Mouse (Mus musculus) liver, embryonic 12.5 days (tissue): ENCODE data around the gene Olfr140. TPM values are rescaled to one million over a fixed set of nuclear protein-coding genes. Genes with fewer than 3 reads are reported as not detected.

ENCODE experiments used
- ATAC-seq: fragments of 200-750 bp; cut with Nextera tagmentation; 2 replicates; pipeline ENCODE4 v1.8.0; 2017; ENCODE audit warnings: moderate number of reproducible peaks, mild to moderate bottlenecking, moderate library complexity
- H3K27ac ChIP-seq: fragments of 300-500 bp; sonication (generic); 2 replicates; pipeline ENCODE4 v1.5.1; 2016; ENCODE audit warnings: mild to moderate bottlenecking
- H3K27me3 ChIP-seq: fragments of 300-500 bp; sonication (generic); replicated peaks from 2 replicates; pipeline ENCODE4 v1.6.1; 2016; ENCODE audit warnings: mild to moderate bottlenecking, moderate library complexity
- H3K36me3 ChIP-seq: fragments of 300-500 bp; sonication (generic); 2 replicates; pipeline ENCODE4 v1.6.1; 2016; ENCODE audit warnings: mild to moderate bottlenecking, moderate library complexity
- H3K4me1 ChIP-seq: fragments of 300-500 bp; sonication (generic); 2 replicates; pipeline ENCODE4 v1.6.1; 2016
- H3K4me2 ChIP-seq: fragments of 300-500 bp; sonication (generic); 2 replicates; pipeline ENCODE4 v1.6.1; 2016; ENCODE audit warnings: mild to moderate bottlenecking, moderate library complexity
- H3K4me3 ChIP-seq: fragments of 300-500 bp; sonication (generic); 2 replicates; pipeline ENCODE4 v1.5.1; 2016; ENCODE audit warnings: mild to moderate bottlenecking, moderate library complexity
- H3K9ac ChIP-seq: fragments of 300-500 bp; sonication (generic); 2 replicates; pipeline ENCODE4 v1.6.1; 2016; ENCODE audit warnings: mild to moderate bottlenecking, moderate library complexity
- H3K9me3 ChIP-seq: fragments of 300-500 bp; sonication (generic); replicated peaks from 2 replicates; pipeline ENCODE4 v1.6.1; 2016; ENCODE audit warnings: mild to moderate bottlenecking, moderate library complexity
- WGBS: fragments of 180-500 bp; shearing (Covaris S2); methylation state at CpG from one replicate; pipeline ENCODE4 v1.1.7; 2016; ENCODE audit not compliant: insufficient replicate concordance; 5-methylcytosine and 5-hydroxymethylcytosine counted together
- polyA plus RNA-seq: library from polyadenylated mRNA; unstranded; fragments of >200 nt; fragmentation: Nextera tagmentation; extraction: Ambion mirVana; gene quantifications from 2 replicates; pipeline ENCODE4 v1.2.1, GENCODE M21; 2016

Gene Olfr140
- not detected in 2 replicates for polyA plus RNA-seq

- Histone ChIP-seq H3K27me3 (no peaks in the 10 kb centered on the region), H3K36me3 (no peaks in the 10 kb centered on the region), H3K4me3 (no peak within 1 kb of the TSS), H3K27ac (no peak within 1 kb of the TSS), H3K4me1 (no peaks in the 10 kb centered on the region), H3K9ac (no peak within 1 kb of the TSS), H3K9me3 (no peaks in the 10 kb centered on the region), H3K4me2 (no peak within 1 kb of the TSS)
- no peak for ATAC-seq
Observed at GRCm38 (mm10) chr2:90063494-90063893, at the start of gene Olfr140. Olfr140 (minus strand) TSS chr2:90063594.

- H3K27ac ChIP-seq: no peak overlapping the region
- no peak for ATAC-seq
- 47% methylated on average over 2 of the region's 2 CpGs for WGBS
Observed at GRCm38 (mm10) chr2:90070065-90070464, 6.7 kb upstream of the Olfr140 start.

GRCm38 (mm10) chr2:90035037-90035436, 28.4 kb downstream of the Olfr140 start, which contains the start of gene Olfr1265:
Olfr1265 (plus strand) TSS chr2:90035337.
- Histone ChIP-seq H3K4me2 (no peak within 1 kb of the TSS), H3K9me3 (no peaks in the 10 kb centered on the region), H3K27me3 (no peaks in the 10 kb centered on the region), H3K9ac (no peak within 1 kb of the TSS), H3K4me3 (no peak within 1 kb of the TSS), H3K4me1 (no peaks in the 10 kb centered on the region), H3K27ac (no peak within 1 kb of the TSS), H3K36me3 (no peaks in the 10 kb centered on the region)
- ATAC-seq: no peak

More at GRCm38 (mm10) chr2:90070065-90070464, 6.7 kb upstream of the Olfr140 start:
- H3K9ac ChIP-seq: no peak overlapping the region
- no peaks in the 10 kb centered on the region for H3K4me1 ChIP-seq
- H3K9me3 ChIP-seq: no peaks in the 10 kb centered on the region
- H3K4me3 ChIP-seq: no peak overlapping the region
- H3K4me2 ChIP-seq: no peak overlapping the region
- no peaks in the 10 kb centered on the region for H3K36me3 ChIP-seq
- no peaks in the 10 kb centered on the region for H3K27me3 ChIP-seq

- Histone ChIP-seq H3K4me2 (no peak within 1 kb of the TSS), H3K27ac (no peak within 1 kb of the TSS), H3K4me3 (no peak within 1 kb of the TSS), H3K36me3 (no peaks in the 10 kb centered on the region), H3K4me1 (no peaks in the 10 kb centered on the region), H3K9me3 (no peaks in the 10 kb centered on the region), H3K9ac (no peak within 1 kb of the TSS), H3K27me3 (no peaks in the 10 kb centered on the region)
- no peak for ATAC-seq
- 70% methylated on average over 2 of the region's 2 CpGs for WGBS
Observed at GRCm38 (mm10) chr2:90025477-90025876, 37.9 kb downstream of the Olfr140 start, which contains the start of gene Olfr1264. Olfr1264 (minus strand) TSS chr2:90025577.

GRCm38 (mm10) chr2:90011831-90012230, 51.6 kb downstream of the Olfr140 start, which contains the start of gene Olfr1263:
Olfr1263 (plus strand) TSS chr2:90012131.
- no peaks in the 10 kb centered on the region for H3K36me3 ChIP-seq
- no peak within 1 kb of the TSS for H3K4me3 ChIP-seq
- 59% methylated on average over 2 of the region's 2 CpGs for WGBS
- H3K27ac ChIP-seq: no peak within 1 kb of the TSS
- H3K4me1 ChIP-seq: no peaks in the 10 kb centered on the region
- H3K9ac ChIP-seq: no peak within 1 kb of the TSS
- no peaks in the 10 kb centered on the region for H3K9me3 ChIP-seq
- ATAC-seq: no peak
- no peak within 1 kb of the TSS for H3K4me2 ChIP-seq
- H3K27me3 ChIP-seq: no peaks in the 10 kb centered on the region

GRCm38 (mm10) chr2:89999845-90000244, 63.5 kb downstream of the Olfr140 start, which contains the start of gene Olfr1262:
Olfr1262 (plus strand) TSS chr2:90000145.
- Histone ChIP-seq H3K4me1 (no peaks in the 10 kb centered on the region), H3K9ac (no peak within 1 kb of the TSS), H3K36me3 (no peaks in the 10 kb centered on the region), H3K27me3 (no peaks in the 10 kb centered on the region), H3K4me3 (no peak within 1 kb of the TSS), H3K4me2 (no peak within 1 kb of the TSS), H3K27ac (no peak within 1 kb of the TSS), H3K9me3 (no peaks in the 10 kb centered on the region)
- ATAC-seq: no peak

Other genes starting within 250 kb of the Olfr140 start
- gene Olfr1256, start 222.0 kb downstream of the Olfr140 start, polyA plus RNA-seq: not detected in 2 replicates
- gene Olfr48, start 215.4 kb downstream of the Olfr140 start, polyA plus RNA-seq: not detected in 2 replicates
- not detected in 2 replicates for gene Olfr1257, start 185.2 kb downstream of the Olfr140 start, polyA plus RNA-seq
- not detected in 2 replicates for gene Olfr1258, start 136.3 kb downstream of the Olfr140 start, polyA plus RNA-seq
- not detected in 2 replicates for gene Olfr1259, start 114.9 kb downstream of the Olfr140 start, polyA plus RNA-seq
- not detected in 2 replicates for gene Olfr1260, start 89.3 kb downstream of the Olfr140 start, polyA plus RNA-seq
- gene Olfr1261, start 72.4 kb downstream of the Olfr140 start, polyA plus RNA-seq: not detected in 2 replicates
- not detected in 2 replicates for gene Olfr1262, start 63.4 kb downstream of the Olfr140 start, polyA plus RNA-seq
- gene Olfr1263, start 51.5 kb downstream of the Olfr140 start, polyA plus RNA-seq: not detected in 2 replicates
- not detected in 2 replicates for gene Olfr1264, start 38.0 kb downstream of the Olfr140 start, polyA plus RNA-seq
- gene Olfr1265, start 28.3 kb downstream of the Olfr140 start, polyA plus RNA-seq: not detected in 2 replicates
- gene Olfr1269, start 57.8 kb upstream of the Olfr140 start, polyA plus RNA-seq: not detected in 2 replicates
- gene Olfr32, start 78.7 kb upstream of the Olfr140 start, polyA plus RNA-seq: not detected in 2 replicates
- gene Olfr1270, start 89.5 kb upstream of the Olfr140 start, polyA plus RNA-seq: not detected in 2 replicates
- 0.05 TPM in 1 of 2 replicates, not detected in the other for gene Olfr1506, start 160.9 kb upstream of the Olfr140 start, polyA plus RNA-seq
- gene Olfr142, start 194.0 kb upstream of the Olfr140 start, polyA plus RNA-seq: not detected in 2 replicates
- not detected in 2 replicates for gene Olfr1271, start 207.4 kb upstream of the Olfr140 start, polyA plus RNA-seq
- gene Olfr1272, start 229.2 kb upstream of the Olfr140 start, polyA plus RNA-seq: not detected in 2 replicates